8 mouse cellular contexts compared by ENCODE assay signal in genomic region chr12:19387706-19388105, GRCm38 (mm10).
DNase-seq lines count a peak whose midpoint lies in the region; ATAC-seq and TF ChIP-seq lines count a peak whose summit lies in the region.
"Not testable (repeated sequence)": the region's sequence is repeated elsewhere in the genome, so short reads cannot be mapped to it uniquely, and the experiment has no call there.

No protein-coding gene starts in this region.

- 2% methylated on average over 43 of the region's 53 CpGs for WGBS in forebrain, embryonic 13.5 days
- WGBS in heart, embryonic 13.5 days, result 4% methylated on average over 16 of the region's 53 CpGs
- 6% methylated on average over 37 of the region's 53 CpGs for WGBS in kidney, adult 2 months

- intact Hi-C loops in left cerebral cortex, postnatal 14 days (cut with DNase I), result not testable (repeated sequence)

- H3K4me1 ChIP-seq in forebrain, embryonic 13.5 days; heart, embryonic 13.5 days; kidney, adult 2 months (ENCODE audit: control insufficient read depth, insufficient read depth, low read length): not testable (repeated sequence)

- ATAC-seq in forebrain, embryonic 13.5 days; heart, embryonic 13.5 days (ENCODE audit: extremely low read depth, insufficient number of reproducible peaks, low FRiP score, low TSS enrichment): not testable (repeated sequence)

- H3K9ac ChIP-seq in forebrain, embryonic 13.5 days, result not testable (repeated sequence)
- H3K9ac ChIP-seq in heart, embryonic 13.5 days, result peak overlapping the region; percentile 67

- H3K4me2 ChIP-seq in forebrain, embryonic 13.5 days, result peak overlapping the region; percentile 32
- H3K4me2 ChIP-seq in heart, embryonic 13.5 days, result peak overlapping the region; percentile 51

- not testable (repeated sequence) for H3K27ac ChIP-seq in forebrain, embryonic 13.5 days; heart, embryonic 13.5 days (replicated peaks); kidney, adult 2 months (ENCODE audit: insufficient read depth, low read depth, low read length)

- TF ChIP-seq CTCF in kidney, adult 2 months (conservative IDR thresholded peaks at IDR 0.05; ENCODE audit: insufficient read depth, insufficient read length, low read depth, low read length), result not testable (repeated sequence)

- peak overlapping the region; percentile 33 for H3K4me3 ChIP-seq in forebrain, embryonic 13.5 days
- H3K4me3 ChIP-seq in heart, embryonic 13.5 days, result peak overlapping the region; percentile 52
- H3K4me3 ChIP-seq in kidney, adult 2 months (ENCODE audit: insufficient read depth, low read depth, low read length), result peak overlapping the region; percentile 25; the same call in 1 of the 2 replicates

- not testable (repeated sequence) for H3K9me3 ChIP-seq in forebrain, embryonic 13.5 days (replicated peaks); heart, embryonic 13.5 days

- not testable (repeated sequence) for H3K27me3 ChIP-seq in forebrain, embryonic 13.5 days; heart, embryonic 13.5 days (replicated peaks); kidney, adult 2 months (replicated peaks; ENCODE audit: control insufficient read depth, insufficient read depth, low read length)

- not testable (repeated sequence) for H3K36me3 ChIP-seq in forebrain, embryonic 13.5 days (ENCODE audit: poor library complexity, severe bottlenecking); heart, embryonic 13.5 days; kidney, adult 2 months (ENCODE audit: control insufficient read depth, insufficient read depth, low read length)

- DNase-seq in adrenal gland, adult 8-10 months, result peak; percentile 45
- DNase-seq in kidney, adult 2 months, result peak; percentile 31
- DNase-seq in left cerebral cortex, postnatal 14 days (ENCODE audit: low spot score in 2 of 2), result peak; percentile 10
- DNase-seq in lung, postnatal 25 days (ENCODE audit: low spot score), result peak; percentile 5
- DNase-seq in right cerebral cortex, adult 2 months (ENCODE audit: low spot score in 2 of 2), result peak; percentile 11 to 18
- DNase-seq in urinary bladder, postnatal 10 days (ENCODE audit: low spot score), result peak; percentile 2

- not testable (repeated sequence) for TF ChIP-seq POLR2A in kidney, adult 2 months (IDR thresholded peaks at IDR 0.05; ENCODE audit: low read depth, low read length)
